Mouse (Mus musculus) limb, embryonic 12.5 days (tissue): ENCODE data around the gene B3gnt3. TPM values are rescaled to one million over a fixed set of nuclear protein-coding genes. Genes with fewer than 3 reads are reported as not detected.
A peak's percentile ranks its signal among the peaks of the same experiment; 100 is the strongest.

Experiments used
- ATAC-seq: fragments of 200-750 bp; cut with Nextera tagmentation; 2 replicates; pipeline ENCODE4 v1.8.0; 2017; ENCODE audit warnings: low read depth, moderate TSS enrichment; ENCODE audit not compliant: insufficient number of reproducible peaks, insufficient read depth, low FRiP score, low TSS enrichment
- H3K27ac ChIP-seq: fragments of 300-500 bp; sonication (generic); 2 replicates; pipeline ENCODE4 v1.5.1; 2016; ENCODE audit warnings: mild to moderate bottlenecking, moderate library complexity
- H3K27me3 ChIP-seq: fragments of 300-500 bp; sonication (generic); 2 replicates; pipeline ENCODE4 v1.6.1; 2016; ENCODE audit warnings: mild to moderate bottlenecking, moderate library complexity
- H3K36me3 ChIP-seq: fragments of 300-500 bp; sonication (generic); 2 replicates; pipeline ENCODE4 v1.6.1; 2016; ENCODE audit warnings: mild to moderate bottlenecking, moderate library complexity
- H3K4me1 ChIP-seq: fragments of 300-500 bp; sonication (generic); replicated peaks from 2 replicates; pipeline ENCODE4 v1.6.1; 2016
- H3K4me2 ChIP-seq: fragments of 300-500 bp; sonication (generic); 2 replicates; pipeline ENCODE4 v1.6.1; 2016; ENCODE audit warnings: mild to moderate bottlenecking, moderate library complexity
- H3K4me3 ChIP-seq: fragments of 300-500 bp; sonication (generic); replicated peaks from 2 replicates; pipeline ENCODE4 v1.5.1; 2016; ENCODE audit warnings: mild to moderate bottlenecking
- H3K9ac ChIP-seq: fragments of 300-500 bp; sonication (generic); replicated peaks from 2 replicates; pipeline ENCODE4 v1.6.1; 2016; ENCODE audit warnings: mild to moderate bottlenecking, moderate library complexity
- H3K9me3 ChIP-seq: fragments of 300-500 bp; sonication (generic); 2 replicates; pipeline ENCODE4 v1.6.1; 2016; ENCODE audit warnings: mild to moderate bottlenecking, moderate library complexity
- WGBS: fragments of 180-500 bp; shearing (Covaris S2); methylation state at CpG from one replicate; pipeline ENCODE4 v1.1.7; 2016; 5-methylcytosine and 5-hydroxymethylcytosine counted together
- polyA plus RNA-seq: library from polyadenylated mRNA; unstranded; fragments of >200 nt; fragmentation: Nextera tagmentation; extraction: Ambion mirVana; gene quantifications from 2 replicates; pipeline ENCODE4 v1.2.1, GENCODE M21; 2016

B3gnt3 gene
- polyA plus RNA-seq, 1 experiment from 2014 or later = 1.1 TPM

DNA sequence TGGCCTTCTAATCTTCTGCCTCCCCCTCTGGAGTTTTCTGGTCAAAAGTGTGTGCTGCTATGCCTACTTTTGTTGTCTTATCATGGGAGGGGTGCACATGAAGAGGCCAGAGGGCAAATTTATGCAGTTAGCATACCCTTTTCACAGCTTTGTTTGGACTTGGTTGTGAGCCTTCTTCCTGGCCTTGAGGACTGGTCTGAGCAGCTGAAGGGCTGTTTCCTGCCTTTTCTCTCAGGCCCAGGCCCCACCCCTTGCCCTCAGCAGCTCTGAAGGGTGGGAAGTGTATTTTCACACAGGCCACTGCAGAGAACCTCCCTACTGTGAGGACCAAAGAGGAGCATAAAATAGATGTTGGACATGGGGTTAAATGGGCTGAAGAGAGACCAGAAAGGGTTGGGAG lies 24.0 kb downstream of the B3gnt3 start:
- Histone ChIP-seq H3K27ac (no peak overlapping the region), H3K4me1 (peaks cover 20% of the 10 kb centered on the region), H3K9ac (no peak overlapping the region), H3K27me3 (peaks cover 86% of the 10 kb centered on the region), H3K4me3 (no peak overlapping the region), H3K36me3 (no peaks in the 10 kb centered on the region), H3K4me2 (no peak overlapping the region), H3K9me3 (no peaks in the 10 kb centered on the region)
- ATAC-seq = no peak

DNA sequence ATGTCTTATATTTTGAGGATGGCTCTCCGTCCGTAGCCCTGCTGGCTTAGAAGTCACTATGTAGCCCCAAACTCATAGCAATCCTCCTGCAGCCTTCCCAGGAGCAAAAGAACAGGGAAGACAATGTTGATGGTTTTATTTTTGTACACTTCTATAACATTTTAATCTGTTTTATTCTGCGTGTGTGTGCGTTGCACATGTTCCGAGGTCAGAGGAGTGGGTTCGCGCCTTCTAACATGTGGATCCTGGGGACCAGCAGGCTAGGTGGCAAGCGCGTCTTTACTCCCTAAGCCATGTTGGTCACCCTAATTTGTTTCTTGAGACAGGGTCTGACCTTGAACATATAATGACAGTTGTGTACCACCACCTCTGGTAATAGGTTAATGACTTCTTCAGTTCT lies 24.8 kb downstream of the B3gnt3 start:
- WGBS = 57% methylated on average over 9 of the region's 9 CpGs
- H3K27ac ChIP-seq = no peak overlapping the region
- H3K4me2 ChIP-seq = peak overlapping the region; percentile 90
- no peaks in the 10 kb centered on the region for H3K9me3 ChIP-seq
- peaks cover 23% of the 10 kb centered on the region for H3K4me1 ChIP-seq
- peaks cover 83% of the 10 kb centered on the region for H3K27me3 ChIP-seq
- H3K4me3 ChIP-seq = peak overlapping the region; percentile 67
- no peak for ATAC-seq
- no peaks in the 10 kb centered on the region for H3K36me3 ChIP-seq
- peak overlapping the region; percentile 70; the same call in 1 of the 2 replicates for H3K9ac ChIP-seq

DNA sequence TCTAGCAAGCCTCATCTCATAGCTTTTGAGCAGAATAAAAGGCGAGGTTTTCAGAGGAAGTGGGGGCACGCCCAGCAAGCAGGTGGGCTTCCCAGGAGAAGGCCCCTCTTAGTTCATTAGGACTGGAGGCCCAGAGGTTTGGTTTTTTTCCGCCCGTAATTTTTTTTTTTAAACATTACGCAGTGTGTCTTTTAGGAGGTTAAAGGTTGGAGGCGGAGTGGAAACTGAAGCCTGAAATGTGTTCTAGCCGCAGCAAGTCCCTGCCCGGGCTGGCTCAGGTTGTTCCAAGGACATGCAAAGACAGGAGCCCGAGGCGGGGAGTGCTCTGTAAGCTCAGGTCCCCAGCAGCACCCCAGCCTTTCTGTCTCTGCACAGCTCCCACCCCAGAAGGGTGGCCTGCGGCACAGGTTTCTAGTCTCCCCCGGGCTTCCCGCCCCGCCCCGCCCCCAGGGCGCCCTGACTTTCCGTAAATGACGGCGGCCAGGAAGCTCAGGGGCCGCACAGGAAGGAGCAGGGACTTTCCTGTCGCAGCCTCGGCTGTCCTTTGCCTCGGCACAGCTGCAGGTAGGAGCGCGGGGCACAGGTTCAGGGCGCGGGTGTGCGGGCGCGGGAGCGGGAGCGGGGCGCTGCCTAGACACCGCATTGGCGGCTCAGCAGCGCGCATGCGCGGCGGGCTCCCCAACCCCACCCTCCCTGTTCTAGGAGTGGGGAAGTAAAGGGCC lies 25.4 kb downstream of the B3gnt3 start, which contains the start of gene Jak3:
Gene Jak3 (plus strand): TSS at position 277 of the 722 bp plus-strand sequence.
- Histone ChIP-seq H3K4me1 (peaks cover 28% of the 10 kb centered on the region), H3K4me3 (peak within 1 kb of the TSS; percentile 67), H3K9ac (peak within 1 kb of the TSS; percentile 70), H3K36me3 (no peaks in the 10 kb centered on the region), H3K4me2 (peak within 1 kb of the TSS; percentile 90), H3K9me3 (no peaks in the 10 kb centered on the region), H3K27me3 (peaks cover 80% of the 10 kb centered on the region), H3K27ac (peak within 1 kb of the TSS; percentile 20; the same call in 1 of the 2 replicates)
- no peak for ATAC-seq
- WGBS = 2% methylated on average over 40 of the region's 40 CpGs

GRCm38 (mm10) chr8:71675456-71676019 lies 26.1 kb downstream of the B3gnt3 start:
- no peaks in the 10 kb centered on the region for H3K36me3 ChIP-seq
- peak overlapping the region; percentile 67 for H3K4me3 ChIP-seq
- 33% methylated on average over 9 of the region's 9 CpGs for WGBS
- no peak overlapping the region for H3K27ac ChIP-seq
- peaks cover 33% of the 10 kb centered on the region for H3K4me1 ChIP-seq
- peak overlapping the region; percentile 90 for H3K4me2 ChIP-seq
- ATAC-seq = no peak
- H3K27me3 ChIP-seq = peaks cover 80% of the 10 kb centered on the region
- H3K9ac ChIP-seq = no peak overlapping the region
- H3K9me3 ChIP-seq = no peaks in the 10 kb centered on the region

- Histone ChIP-seq H3K27me3 (peaks cover 80% of the 10 kb centered on the region), H3K9me3 (no peaks in the 10 kb centered on the region)
- 80% methylated on average over 2 of the region's 2 CpGs for WGBS
Measured at GRCm38 (mm10) chr8:71674071-71674470, 27.5 kb downstream of the B3gnt3 start.

DNA sequence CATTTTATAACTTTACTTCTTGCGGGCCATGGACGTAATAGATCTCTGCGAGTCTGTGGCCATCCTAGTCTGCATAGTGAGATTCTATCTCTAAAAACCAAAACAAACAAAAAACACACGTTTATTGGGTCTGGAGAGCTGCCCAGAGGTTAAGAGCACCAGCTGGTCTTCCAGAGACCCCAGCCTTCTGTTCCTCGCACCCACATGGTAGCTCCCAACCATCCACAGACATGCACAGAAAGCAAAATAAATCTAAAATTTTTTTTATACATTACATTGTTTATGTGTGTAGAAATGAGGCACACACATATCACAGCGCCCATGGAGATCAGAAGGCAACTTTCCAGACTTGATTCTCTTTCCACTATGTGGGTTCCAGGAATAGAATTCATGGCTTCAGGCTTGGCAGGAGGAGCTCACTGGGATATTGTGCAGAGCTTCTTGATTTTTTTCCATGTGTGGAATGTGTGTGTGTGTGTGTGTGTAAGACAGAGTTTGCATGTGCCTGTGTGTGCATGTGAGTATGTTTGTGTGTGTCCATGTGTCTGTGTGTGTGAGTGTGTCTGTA lies 29.3 kb downstream of the B3gnt3 start:
- Histone ChIP-seq H3K4me3 (peak overlapping the region; percentile 44; the same call in 1 of the 2 replicates), H3K27ac (no peak overlapping the region), H3K9ac (no peak overlapping the region; the same call in 1 of the 2 replicates), H3K27me3 (peaks cover 80% of the 10 kb centered on the region), H3K4me1 (peaks cover 45% of the 10 kb centered on the region), H3K4me2 (peak overlapping the region; percentile 92), H3K9me3 (no peaks in the 10 kb centered on the region), H3K36me3 (no peaks in the 10 kb centered on the region)
- WGBS = 59% methylated on average over 6 of the region's 6 CpGs
- ATAC-seq = no peak

More at GRCm38 (mm10) chr8:71674071-71674470, 27.5 kb downstream of the B3gnt3 start:
- Histone ChIP-seq H3K9ac (no peak overlapping the region), H3K4me1 (peaks cover 30% of the 10 kb centered on the region), H3K4me2 (no peak overlapping the region), H3K27ac (no peak overlapping the region), H3K36me3 (no peaks in the 10 kb centered on the region), H3K4me3 (no peak overlapping the region)
- no peak for ATAC-seq

- Histone ChIP-seq H3K27me3 (peaks cover 79% of the 10 kb centered on the region), H3K4me1 (peaks cover 45% of the 10 kb centered on the region), H3K4me2 (peak within 1 kb of the TSS; percentile 92), H3K9ac (no peak within 1 kb of the TSS; the same call in 1 of the 2 replicates), H3K27ac (no peak within 1 kb of the TSS), H3K9me3 (no peaks in the 10 kb centered on the region), H3K4me3 (peak within 1 kb of the TSS; percentile 44), H3K36me3 (no peaks in the 10 kb centered on the region)
- WGBS = under 1% methylated on average over 42 of the region's 42 CpGs
- peak; percentile 34 for ATAC-seq
Measured at GRCm38 (mm10) chr8:71671549-71671965, 30.0 kb downstream of the B3gnt3 start, which contains the start of gene Unc13a. Unc13a (minus strand) TSS chr8:71671757.

DNA sequence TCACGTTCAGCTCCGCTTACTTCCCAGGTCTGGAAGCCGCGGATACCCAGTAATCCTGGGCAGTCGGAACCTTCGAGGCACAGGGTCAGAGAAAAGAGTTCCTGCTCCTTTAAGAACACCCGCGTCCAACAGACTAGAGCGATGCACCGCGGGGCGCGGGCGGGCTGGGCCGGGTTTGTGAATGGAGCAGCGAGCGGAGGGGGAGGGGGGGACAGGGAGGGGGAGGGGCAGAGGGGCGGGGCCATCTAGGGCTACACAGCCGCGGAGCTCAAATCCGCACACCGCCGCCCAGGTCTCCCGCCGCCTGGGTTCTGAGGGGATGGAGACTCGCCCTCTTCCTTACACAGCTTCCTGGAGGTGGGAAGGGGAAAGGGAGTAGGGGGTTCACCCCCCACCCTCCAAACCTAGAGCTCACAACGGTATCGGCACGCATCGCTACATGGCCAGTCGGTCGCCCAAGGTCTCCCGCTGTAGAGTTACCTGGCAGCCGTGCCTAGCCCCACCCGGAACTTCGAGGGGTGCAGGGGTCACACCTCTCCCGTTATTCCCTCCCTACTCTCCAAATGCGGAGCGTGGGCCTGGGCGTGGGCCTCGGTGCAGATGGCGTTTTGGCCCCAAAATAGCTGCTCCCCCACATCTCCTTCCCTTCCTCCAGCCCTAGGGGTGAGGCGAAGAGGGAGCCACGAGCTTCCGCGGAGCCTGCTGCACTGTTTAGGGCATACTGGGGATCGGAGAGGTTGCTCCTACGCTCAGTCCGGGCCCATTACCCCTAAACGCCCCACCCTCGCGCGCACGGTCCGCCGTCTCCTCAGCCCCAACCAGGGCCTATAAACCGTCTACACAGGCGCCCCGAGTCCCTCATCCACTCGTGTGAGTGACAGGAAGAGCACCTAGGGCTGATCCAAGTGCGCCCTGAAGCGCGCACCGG lies 30.7 kb downstream of the B3gnt3 start:
- Histone ChIP-seq H3K4me2 (peak overlapping the region; percentile 92), H3K4me3 (peak overlapping the region; percentile 44), H3K27ac (no peak overlapping the region), H3K9ac (no peak overlapping the region), H3K4me1 (peaks cover 42% of the 10 kb centered on the region), H3K9me3 (no peaks in the 10 kb centered on the region), H3K36me3 (no peaks in the 10 kb centered on the region), H3K27me3 (peaks cover 79% of the 10 kb centered on the region)
- WGBS = under 1% methylated on average over 50 of the region's 64 CpGs
- ATAC-seq = peak; percentile 12

DNA sequence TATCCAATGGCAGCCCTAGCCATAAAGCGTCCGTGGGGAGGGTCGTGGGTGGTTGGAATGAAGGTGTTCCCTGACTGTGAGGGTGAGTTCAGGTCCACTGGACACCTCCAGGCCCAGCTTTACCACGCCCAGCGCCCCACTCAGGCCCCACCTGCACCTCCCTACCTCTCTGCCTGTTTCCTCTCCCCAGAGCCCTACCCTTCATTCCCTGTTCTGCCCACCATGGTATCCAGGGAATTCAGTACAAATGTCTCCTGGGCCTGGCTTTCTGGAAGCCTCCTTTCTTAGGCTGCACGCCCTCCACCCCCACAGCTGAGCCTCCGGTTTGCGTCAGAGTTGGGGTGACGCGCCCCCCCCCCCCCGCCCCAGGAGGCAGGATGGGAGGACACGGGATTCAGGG lies 31.4 kb downstream of the B3gnt3 start:
- peak overlapping the region; percentile 92 for H3K4me2 ChIP-seq
- H3K4me3 ChIP-seq = peak overlapping the region; percentile 44
- 7% methylated on average over 11 of the region's 12 CpGs for WGBS
- H3K27ac ChIP-seq = no peak overlapping the region
- H3K4me1 ChIP-seq = peaks cover 42% of the 10 kb centered on the region
- no peak overlapping the region for H3K9ac ChIP-seq
- H3K27me3 ChIP-seq = peaks cover 79% of the 10 kb centered on the region
- no peaks in the 10 kb centered on the region for H3K9me3 ChIP-seq
- no peaks in the 10 kb centered on the region for H3K36me3 ChIP-seq
- no peak for ATAC-seq

GRCm38 (mm10) chr8:71668220-71668975 lies 33.2 kb downstream of the B3gnt3 start:
- 2% methylated on average over 21 of the region's 21 CpGs for WGBS
- Histone ChIP-seq H3K27ac (no peak overlapping the region), H3K4me3 (0 out of 2 replicates have a peak overlapping the region, but pooled peaks have one; percentile 12), H3K9me3 (no peaks in the 10 kb centered on the region), H3K9ac (no peak overlapping the region), H3K36me3 (no peaks in the 10 kb centered on the region), H3K4me2 (peak overlapping the region; percentile 40), H3K27me3 (peaks cover 90% of the 10 kb centered on the region), H3K4me1 (peaks cover 42% of the 10 kb centered on the region)
- no peak for ATAC-seq
